Mouse (Mus musculus): Measurements from ENCODE around the gene Wdr11.

DNA sequence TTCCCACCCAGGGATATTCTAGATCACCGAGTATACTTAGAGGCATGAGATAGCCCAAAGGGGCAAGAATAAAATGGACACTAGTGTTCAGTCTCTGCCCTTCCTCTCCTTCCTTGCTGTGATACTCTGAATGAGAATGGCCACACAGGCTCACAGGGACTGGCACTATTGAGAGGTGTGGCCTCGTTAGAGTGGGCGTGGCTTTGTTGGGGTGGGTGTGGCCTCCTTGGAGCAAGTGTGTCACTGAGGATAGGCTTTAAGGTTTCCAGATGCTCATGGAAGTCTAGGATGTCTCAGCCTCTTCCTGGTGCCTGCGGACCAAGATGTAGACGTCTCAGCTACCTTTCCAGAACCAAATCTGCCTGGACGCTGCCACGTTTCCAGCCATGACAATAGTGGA lies 56.1 kb downstream of the Wdr11 start:
- TF ChIP-seq EP300 (IDR thresholded peaks at IDR 0.05; ENCODE audit: insufficient read depth, low read depth, low read length) (no peak), CTCF (IDR thresholded peaks at IDR 0.05) (no peak)
